Mouse (Mus musculus): ENCODE results near the gene Trim8. TPM values are rescaled to one million over a fixed set of nuclear protein-coding genes. Genes with fewer than 3 reads are reported as not detected.

Trim8 gene
- polyA plus RNA-seq, 1 experiment from 2014 or later, result 41.8 TPM

- peaks cover 70% of the 10 kb centered on the region for H3K36me3 ChIP-seq
- no peaks in the 10 kb centered on the region for H3K9me3 ChIP-seq (replicated peaks)
Observed at GRCm38 (mm10) chr19:46552496-46552895, 51.0 kb downstream of the Trim8 start.

GRCm38 (mm10) chr19:46553541-46553955, 52.0 kb downstream of the Trim8 start:
- Histone ChIP-seq H3K27me3 (no peaks in the 10 kb centered on the region), H3K27ac (0 out of 2 replicates have a peak overlapping the region, but pooled peaks have one; percentile 30), H3K36me3 (peaks cover 68% of the 10 kb centered on the region), H3K4me3 (no peak overlapping the region), H3K9ac (no peak overlapping the region), H3K4me1 (peaks cover 3% of the 10 kb centered on the region; the same call in 1 of the 2 replicates), H3K4me2 (replicated peaks) (no peak overlapping the region), H3K9me3 (replicated peaks) (no peaks in the 10 kb centered on the region)
- WGBS, result 76% methylated on average over 11 of the region's 11 CpGs
- peak; percentile 58 for ATAC-seq (ENCODE audit: low FRiP score)

More at GRCm38 (mm10) chr19:46552496-46552895, 51.0 kb downstream of the Trim8 start:
- no peak for ATAC-seq (ENCODE audit: low FRiP score)
- no peak overlapping the region for H3K4me2 ChIP-seq (replicated peaks)
- no peaks in the 10 kb centered on the region for H3K27me3 ChIP-seq
- H3K4me3 ChIP-seq, result no peak overlapping the region
- no peak overlapping the region for H3K9ac ChIP-seq
- WGBS, result 89% methylated on average over 3 of the region's 4 CpGs
- peaks cover 5% of the 10 kb centered on the region for H3K4me1 ChIP-seq
- H3K27ac ChIP-seq, result no peak overlapping the region

- Histone ChIP-seq H3K36me3 (peaks cover 39% of the 10 kb centered on the region), H3K9me3 (replicated peaks) (no peaks in the 10 kb centered on the region), H3K27me3 (no peaks in the 10 kb centered on the region), H3K4me2 (replicated peaks) (no peak overlapping the region), H3K27ac (no peak overlapping the region), H3K4me3 (no peak overlapping the region), H3K9ac (no peak overlapping the region), H3K4me1 (peaks cover 3% of the 10 kb centered on the region; the same call in 1 of the 2 replicates)
- WGBS, result 79% methylated on average over 8 of the region's 8 CpGs
- ATAC-seq (ENCODE audit: low FRiP score), result no peak
Observed at GRCm38 (mm10) chr19:46558009-46558408, 56.5 kb downstream of the Trim8 start.

- Histone ChIP-seq H3K9me3 (replicated peaks) (no peaks in the 10 kb centered on the region), H3K27ac (no peak overlapping the region), H3K4me2 (replicated peaks) (no peak overlapping the region), H3K4me1 (0 out of 2 replicates have a peak, but pooled peaks cover under 1% of the 10 kb centered on the region), H3K9ac (no peak overlapping the region), H3K27me3 (no peaks in the 10 kb centered on the region), H3K36me3 (peaks cover 39% of the 10 kb centered on the region), H3K4me3 (no peak overlapping the region)
- no peak for ATAC-seq (ENCODE audit: low FRiP score)
- 63% methylated on average over 12 of the region's 12 CpGs for WGBS
Observed at GRCm38 (mm10) chr19:46558631-46559030, 57.1 kb downstream of the Trim8 start.

GRCm38 (mm10) chr19:46562132-46562531, 60.6 kb downstream of the Trim8 start:
- ATAC-seq (ENCODE audit: low FRiP score), result no peak
- no peak overlapping the region for H3K27ac ChIP-seq

GRCm38 (mm10) chr19:46562581-46563515, 61.3 kb downstream of the Trim8 start:
- no peak overlapping the region for H3K9ac ChIP-seq
- 0 out of 2 replicates have a peak, but pooled peaks cover 6% of the 10 kb centered on the region for H3K4me1 ChIP-seq
- WGBS, result 92% methylated on average over 14 of the region's 14 CpGs
- no peaks in the 10 kb centered on the region for H3K9me3 ChIP-seq (replicated peaks)
- no peak for ATAC-seq (ENCODE audit: low FRiP score)
- no peak overlapping the region for H3K4me2 ChIP-seq (replicated peaks)
- H3K36me3 ChIP-seq, result peaks cover 8% of the 10 kb centered on the region
- no peak overlapping the region for H3K4me3 ChIP-seq
- H3K27ac ChIP-seq, result peak overlapping the region; percentile 30; the same call in 1 of the 2 replicates
- no peaks in the 10 kb centered on the region for H3K27me3 ChIP-seq

More at GRCm38 (mm10) chr19:46562132-46562531, 60.6 kb downstream of the Trim8 start:
- no peak overlapping the region for H3K4me3 ChIP-seq
- H3K9ac ChIP-seq, result no peak overlapping the region
- no peaks in the 10 kb centered on the region for H3K9me3 ChIP-seq (replicated peaks)
- peaks cover 15% of the 10 kb centered on the region for H3K36me3 ChIP-seq
- no peak overlapping the region for H3K4me2 ChIP-seq (replicated peaks)
- H3K27me3 ChIP-seq, result no peaks in the 10 kb centered on the region
- WGBS, result 43% methylated on average over 1 of the region's 1 CpGs
- H3K4me1 ChIP-seq, result 0 out of 2 replicates have a peak, but pooled peaks cover 6% of the 10 kb centered on the region

- Histone ChIP-seq H3K9me3 (replicated peaks) (no peaks in the 10 kb centered on the region), H3K4me3 (no peak overlapping the region), H3K4me2 (replicated peaks) (no peak overlapping the region), H3K9ac (no peak overlapping the region), H3K27me3 (no peaks in the 10 kb centered on the region), H3K36me3 (0 out of 2 replicates have a peak, but pooled peaks cover 5% of the 10 kb centered on the region), H3K27ac (no peak overlapping the region), H3K4me1 (0 out of 2 replicates have a peak, but pooled peaks cover 6% of the 10 kb centered on the region)
- ATAC-seq (ENCODE audit: low FRiP score), result no peak
- 83% methylated on average over 4 of the region's 4 CpGs for WGBS
Observed at GRCm38 (mm10) chr19:46563603-46564002, 62.1 kb downstream of the Trim8 start.

GRCm38 (mm10) chr19:46564043-46564462, 62.6 kb downstream of the Trim8 start:
- H3K4me2 ChIP-seq (replicated peaks), result no peak overlapping the region
- no peaks in the 10 kb centered on the region for H3K27me3 ChIP-seq
- no peak overlapping the region; the same call in 1 of the 2 replicates for H3K27ac ChIP-seq
- 0 out of 2 replicates have a peak, but pooled peaks cover 6% of the 10 kb centered on the region for H3K4me1 ChIP-seq
- H3K36me3 ChIP-seq, result 0 out of 2 replicates have a peak, but pooled peaks cover 5% of the 10 kb centered on the region
- H3K9ac ChIP-seq, result no peak overlapping the region
- H3K9me3 ChIP-seq (replicated peaks), result no peaks in the 10 kb centered on the region
- no peak for ATAC-seq (ENCODE audit: low FRiP score)
- no peak overlapping the region for H3K4me3 ChIP-seq
- WGBS, result 74% methylated on average over 14 of the region's 14 CpGs

Other genes starting within 250 kb of the Trim8 start
- 4.7 and 5.0 TPM in 2 replicates for gene Nfkb2, start 197.4 kb upstream of the Trim8 start, polyA plus RNA-seq (2016; fragmentation: Nextera tagmentation; extraction: Ambion mirVana)
- gene Psd, start 174.5 kb upstream of the Trim8 start, polyA plus RNA-seq (2016; fragmentation: Nextera tagmentation; extraction: Ambion mirVana), result 33.2 and 34.7 TPM in 2 replicates
- gene Fbxl15, start 173.5 kb upstream of the Trim8 start, polyA plus RNA-seq (2016; fragmentation: Nextera tagmentation; extraction: Ambion mirVana), result 26.2 and 28.3 TPM in 2 replicates
- 239 and 261 TPM in 2 replicates for gene Cuedc2, start 163.0 kb upstream of the Trim8 start, polyA plus RNA-seq (2016; fragmentation: Nextera tagmentation; extraction: Ambion mirVana)
- gene Mfsd13a, start 160.6 kb upstream of the Trim8 start, polyA plus RNA-seq (2016; fragmentation: Nextera tagmentation; extraction: Ambion mirVana), result 7.1 and 7.6 TPM in 2 replicates
- gene 2310034G01Rik, start 151.4 kb upstream of the Trim8 start, polyA plus RNA-seq (2016; fragmentation: Nextera tagmentation; extraction: Ambion mirVana), result 1.4 and 1.5 TPM in 2 replicates
- gene Actr1a, start 106.0 kb upstream of the Trim8 start, polyA plus RNA-seq (2016; fragmentation: Nextera tagmentation; extraction: Ambion mirVana), result 240 and 246 TPM in 2 replicates
- 37.7 and 39.3 TPM in 2 replicates for gene Sufu, start 104.8 kb upstream of the Trim8 start, polyA plus RNA-seq (2016; fragmentation: Nextera tagmentation; extraction: Ambion mirVana)
- gene Arl3, start 71.5 kb downstream of the Trim8 start, polyA plus RNA-seq (2016; fragmentation: Nextera tagmentation; extraction: Ambion mirVana), result 190 and 196 TPM in 2 replicates
- gene Sfxn2, start 71.7 kb downstream of the Trim8 start, polyA plus RNA-seq (2016; fragmentation: Nextera tagmentation; extraction: Ambion mirVana), result 14.6 and 15.0 TPM in 2 replicates
- gene Wbp1l, start 97.4 kb downstream of the Trim8 start, polyA plus RNA-seq (2016; fragmentation: Nextera tagmentation; extraction: Ambion mirVana), result 54.6 and 56.4 TPM in 2 replicates
- not detected in 2 replicates for gene Cyp17a1, start 171.5 kb downstream of the Trim8 start, polyA plus RNA-seq (2016; fragmentation: Nextera tagmentation; extraction: Ambion mirVana)
- 14.6 and 17.5 TPM in 2 replicates for gene Borcs7, start 188.2 kb downstream of the Trim8 start, polyA plus RNA-seq (2016; fragmentation: Nextera tagmentation; extraction: Ambion mirVana)
- gene As3mt, start 205.8 kb downstream of the Trim8 start, polyA plus RNA-seq (2016; fragmentation: Nextera tagmentation; extraction: Ambion mirVana), result 31.1 and 32.0 TPM in 2 replicates

Data from hindbrain, embryonic 12.5 days (tissue).